Mouse (Mus musculus): ENCODE measurements around the gene Leng8.

Leng8 gene

DNA sequence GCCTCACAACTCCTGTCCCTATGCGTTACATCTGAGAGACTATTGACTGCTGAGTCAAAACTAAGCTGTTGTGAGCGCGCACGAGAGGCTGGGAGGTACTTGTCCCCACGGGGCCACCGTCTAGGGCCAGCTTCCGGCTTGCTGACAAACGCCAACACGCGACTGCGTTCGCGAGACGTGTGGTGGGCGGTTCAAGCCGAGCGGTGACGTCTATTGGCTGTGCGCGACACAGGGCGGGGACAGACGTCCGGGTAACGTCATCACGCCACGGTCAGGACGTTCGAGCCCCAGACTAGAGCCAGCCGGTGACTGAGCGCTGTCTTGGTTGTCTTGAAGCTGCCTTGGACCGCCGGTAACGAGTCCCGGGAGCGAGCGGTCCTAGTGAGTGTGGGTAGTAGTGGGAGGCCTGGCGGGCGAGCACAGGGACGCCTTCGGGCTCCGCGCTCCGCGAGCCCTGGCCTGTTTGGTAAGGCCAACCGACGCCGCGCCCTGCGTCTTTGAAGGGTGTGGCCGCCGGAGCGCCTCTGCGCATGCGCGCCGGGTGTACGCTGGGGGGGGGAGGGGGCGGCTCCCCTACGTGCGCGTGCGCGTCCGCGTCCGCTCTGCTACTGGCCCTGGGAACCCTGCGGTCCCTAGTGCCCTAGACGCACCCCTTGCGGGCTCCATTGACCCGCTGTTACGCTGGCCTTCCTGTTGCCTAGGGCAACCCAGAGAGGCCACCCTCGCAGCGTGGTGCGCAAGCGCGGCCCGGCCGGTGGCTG, at the start of gene Leng8:
Leng8 (plus strand) TSS at position 269 of the 761 bp plus-strand sequence.
- DNase-seq (ENCODE audit: low read depth, low spot score) = peak; percentile 98

GRCm38 (mm10) chr7:4087238-4087895, 49.5 kb upstream of the Leng8 start:
- no peak for DNase-seq (ENCODE audit: low read depth, low spot score)

- no peak for DNase-seq (ENCODE audit: low read depth, low spot score)
Measured at GRCm38 (mm10) chr7:4087896-4088480, 48.9 kb upstream of the Leng8 start.

GRCm38 (mm10) chr7:4088679-4089078, 48.2 kb upstream of the Leng8 start:
- no peak for DNase-seq (ENCODE audit: low read depth, low spot score)

GRCm38 (mm10) chr7:4091170-4091569, 45.7 kb upstream of the Leng8 start:
- DNase-seq (ENCODE audit: low read depth, low spot score) = peak; percentile 19

GRCm38 (mm10) chr7:4098301-4098700, 38.5 kb upstream of the Leng8 start:
- no peak for DNase-seq (ENCODE audit: low read depth, low spot score)

DNA sequence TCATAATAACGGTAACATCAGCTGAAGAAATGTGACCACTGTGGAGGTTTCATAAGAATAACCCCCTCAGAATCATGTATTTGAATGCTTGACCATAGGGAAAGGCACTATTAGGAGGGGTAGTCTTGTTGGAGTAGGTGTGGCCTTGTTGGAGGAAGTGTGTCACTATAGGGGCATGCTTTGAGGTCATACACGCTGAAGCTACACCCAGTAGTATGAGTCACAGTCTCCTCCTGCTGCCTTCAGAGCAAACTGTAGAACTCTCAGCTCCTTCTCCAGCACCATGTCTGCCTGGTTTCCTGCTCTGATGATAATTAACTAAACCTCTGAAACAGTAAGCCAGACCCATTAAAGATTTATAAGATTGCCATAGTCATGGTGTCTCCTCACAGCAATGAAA, 38.0 kb upstream of the Leng8 start:
- no peak for DNase-seq (ENCODE audit: low read depth, low spot score)

GRCm38 (mm10) chr7:4101144-4101543, 35.7 kb upstream of the Leng8 start:
- no peak for DNase-seq (ENCODE audit: low read depth, low spot score)

DNA sequence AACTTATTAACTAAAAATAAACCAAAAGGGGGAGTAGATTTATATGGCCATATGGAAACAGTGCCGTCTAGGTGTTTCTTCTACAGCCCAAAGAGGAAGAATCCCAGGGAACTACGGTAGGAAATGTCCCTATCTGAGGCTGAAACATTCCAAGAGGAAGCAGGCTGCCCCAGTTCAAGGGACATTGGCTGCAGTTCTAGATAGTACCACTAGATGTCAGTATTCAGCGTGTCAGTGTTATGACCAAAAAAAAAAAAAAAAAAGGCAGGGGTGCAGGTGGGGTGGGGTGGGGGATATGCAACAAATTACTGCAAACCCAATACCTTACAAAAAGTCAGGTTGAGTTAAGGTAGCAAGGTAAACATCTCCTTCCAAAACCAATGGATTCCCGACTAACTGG, 33.4 kb upstream of the Leng8 start:
- DNase-seq (ENCODE audit: low read depth, low spot score) = peak; percentile 64

DNA sequence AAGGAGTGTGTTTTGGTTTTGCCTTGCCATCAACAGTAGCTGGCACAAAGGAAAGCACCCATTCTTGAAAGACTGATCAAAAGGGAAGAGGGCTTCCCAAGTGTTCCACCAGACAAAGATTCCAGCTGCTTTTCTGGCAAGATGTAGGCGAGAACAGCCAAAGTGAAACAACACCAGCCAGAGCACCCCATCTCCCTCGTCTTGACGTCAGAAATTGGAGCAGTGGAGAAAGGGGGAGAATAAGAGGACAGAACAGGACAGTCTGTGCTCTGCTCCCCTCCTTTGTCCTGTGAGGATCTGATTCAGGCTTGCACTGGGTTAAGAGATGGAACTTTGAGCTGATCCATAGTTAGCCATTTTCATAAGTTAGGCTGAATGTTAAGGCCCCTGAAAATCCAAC, 25.1 kb upstream of the Leng8 start:
- DNase-seq (ENCODE audit: low read depth, low spot score) = no peak

GRCm38 (mm10) chr7:4117050-4117814, 19.6 kb upstream of the Leng8 start:
- DNase-seq (ENCODE audit: low read depth, low spot score) = no peak

DNA sequence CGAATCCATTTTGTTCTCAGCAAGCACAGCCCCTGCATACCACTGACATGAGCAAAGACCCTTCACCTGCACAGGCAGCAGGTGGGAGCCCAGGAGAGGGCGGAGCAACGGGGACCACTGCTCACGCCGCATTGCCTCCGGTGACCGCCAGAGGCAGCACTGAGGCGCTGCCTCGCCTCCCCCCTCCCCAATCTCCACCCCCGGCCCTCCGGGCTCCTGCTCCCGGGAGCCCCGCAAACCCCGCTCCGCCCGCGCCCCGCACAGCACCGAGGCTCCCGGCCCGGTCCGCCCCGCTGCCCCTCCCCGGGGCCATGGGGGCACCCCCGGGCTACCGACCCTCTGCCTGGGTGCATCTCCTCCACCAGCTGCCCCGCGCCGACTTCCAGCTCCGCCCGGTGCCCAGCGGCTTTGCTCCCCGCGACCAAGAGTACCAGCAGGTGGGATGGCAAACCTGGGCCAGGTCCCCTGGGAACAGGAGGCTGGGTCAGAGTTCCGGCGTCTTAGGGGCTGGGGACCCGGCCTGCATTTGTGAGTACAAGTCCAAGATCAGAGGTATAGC, 17.4 kb upstream of the Leng8 start, which contains the start of gene Ttyh1:
Ttyh1 (plus strand) TSS at position 65 of the 559 bp plus-strand sequence.
- peak; percentile 60 for DNase-seq (ENCODE audit: low read depth, low spot score)

DNA sequence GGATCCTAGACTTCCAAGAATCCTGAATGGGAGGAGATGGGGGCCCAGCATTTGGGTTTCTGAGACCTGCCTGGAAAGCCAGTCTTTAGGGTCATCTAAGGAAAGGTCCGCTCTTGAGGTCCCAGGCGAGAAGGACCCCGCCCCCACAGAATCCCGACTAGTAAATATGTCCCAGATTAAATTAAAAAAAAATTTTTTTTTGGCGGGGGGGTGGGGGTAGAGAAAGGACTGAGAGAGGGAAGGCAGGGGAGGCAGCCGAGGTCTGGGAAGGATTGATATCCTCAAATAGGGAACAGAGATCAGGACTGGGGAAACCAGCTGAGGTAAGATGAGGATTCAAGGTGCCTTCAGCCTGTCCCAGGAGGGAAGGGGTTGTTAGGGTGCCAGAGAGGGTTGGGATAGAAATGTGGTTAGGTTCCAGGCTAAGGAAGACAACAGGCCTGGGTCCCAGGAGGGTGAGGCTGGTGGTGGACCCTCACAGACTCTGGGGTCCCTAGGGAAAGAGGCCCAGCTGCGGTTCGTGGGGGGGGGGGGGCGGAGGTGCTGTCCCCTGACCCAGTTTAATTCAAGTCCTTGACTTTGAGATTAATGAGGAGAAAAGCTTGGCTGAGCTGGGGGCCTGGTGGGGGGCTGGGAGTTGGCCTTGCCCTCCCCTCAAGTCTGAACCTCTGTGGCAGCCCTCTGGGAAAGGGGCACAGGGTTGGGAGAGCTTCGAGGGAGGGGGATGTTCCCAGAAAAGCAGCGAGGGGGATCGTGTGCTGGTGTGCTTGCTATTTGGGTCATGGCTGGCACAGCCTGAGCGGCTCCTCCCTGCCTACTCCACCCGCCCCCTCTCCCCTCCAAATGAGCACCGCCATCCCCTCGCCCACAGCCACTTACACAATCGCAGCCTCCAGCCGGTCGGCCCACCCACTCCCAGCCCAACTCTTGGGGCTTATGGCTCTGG, 16.6 kb upstream of the Leng8 start:
- DNase-seq (ENCODE audit: low read depth, low spot score) = no peak

GRCm38 (mm10) chr7:4122076-4122768, 14.6 kb upstream of the Leng8 start:
- no peak for DNase-seq (ENCODE audit: low read depth, low spot score)

GRCm38 (mm10) chr7:4122783-4123182, 14.1 kb upstream of the Leng8 start:
- no peak for DNase-seq (ENCODE audit: low read depth, low spot score)

DNA sequence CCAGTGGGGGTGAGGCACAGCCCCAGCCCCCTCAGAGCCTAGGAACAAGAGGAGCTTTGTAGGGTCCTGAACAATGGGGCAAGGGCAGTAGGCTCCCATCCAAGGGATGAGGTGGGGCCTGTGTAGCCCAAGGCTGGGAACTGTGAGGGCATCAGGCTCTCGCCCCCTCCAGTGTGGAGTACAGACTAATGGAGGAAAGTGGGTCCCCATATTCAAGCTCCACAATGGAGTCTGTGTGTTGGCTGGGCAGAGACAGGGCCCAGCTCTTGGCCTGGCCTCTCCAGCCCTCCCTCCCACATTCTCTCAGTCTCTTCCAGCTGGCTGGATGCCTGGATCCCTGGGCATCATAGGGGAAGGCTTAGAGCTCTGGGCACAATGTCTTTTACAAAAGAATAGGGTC, 13.1 kb upstream of the Leng8 start:
- peak; percentile 38 for DNase-seq (ENCODE audit: low read depth, low spot score)

DNA sequence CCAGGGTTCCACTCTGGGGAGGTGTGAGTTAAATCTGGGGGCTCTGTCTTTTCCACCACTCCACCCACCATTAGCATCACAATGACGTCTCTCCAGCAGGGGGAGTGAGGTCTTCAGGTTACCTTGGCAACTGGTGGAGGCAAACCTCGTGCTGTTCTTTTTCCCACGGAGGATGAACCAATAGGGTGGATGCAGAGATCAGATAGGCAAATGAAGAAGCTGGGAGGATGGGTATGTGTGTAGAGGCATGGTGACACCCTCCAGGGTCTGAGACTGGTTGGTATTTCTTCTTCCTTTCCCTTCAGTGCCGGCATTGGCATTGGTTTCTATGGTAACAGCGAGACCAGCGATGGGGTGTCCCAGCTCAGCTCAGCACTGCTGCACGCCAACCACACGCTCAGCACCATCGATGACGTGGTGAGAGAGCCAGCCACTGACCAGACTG, 12.5 kb upstream of the Leng8 start:
- DNase-seq (ENCODE audit: low read depth, low spot score) = peak; percentile 85

DNA sequence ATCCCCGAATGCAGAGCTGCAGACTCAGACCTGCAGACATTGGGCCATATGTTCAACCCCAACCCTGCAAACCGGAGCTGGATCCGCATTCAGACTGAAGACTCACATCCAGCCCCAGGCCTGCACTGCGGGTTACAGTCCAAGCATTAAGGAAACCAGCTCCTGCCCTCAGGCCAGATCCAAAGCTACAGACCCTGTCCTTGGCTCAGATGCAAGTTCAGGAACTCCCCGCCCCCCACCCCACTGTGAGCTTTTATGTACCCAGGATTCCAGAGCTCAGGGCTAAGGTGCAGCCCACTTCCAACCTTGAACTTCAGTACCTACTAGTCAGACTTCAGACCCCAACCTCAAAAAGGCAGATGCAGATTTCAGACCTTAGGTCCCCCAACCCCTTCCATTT, 12.0 kb upstream of the Leng8 start:
- DNase-seq (ENCODE audit: low read depth, low spot score) = no peak

DNA sequence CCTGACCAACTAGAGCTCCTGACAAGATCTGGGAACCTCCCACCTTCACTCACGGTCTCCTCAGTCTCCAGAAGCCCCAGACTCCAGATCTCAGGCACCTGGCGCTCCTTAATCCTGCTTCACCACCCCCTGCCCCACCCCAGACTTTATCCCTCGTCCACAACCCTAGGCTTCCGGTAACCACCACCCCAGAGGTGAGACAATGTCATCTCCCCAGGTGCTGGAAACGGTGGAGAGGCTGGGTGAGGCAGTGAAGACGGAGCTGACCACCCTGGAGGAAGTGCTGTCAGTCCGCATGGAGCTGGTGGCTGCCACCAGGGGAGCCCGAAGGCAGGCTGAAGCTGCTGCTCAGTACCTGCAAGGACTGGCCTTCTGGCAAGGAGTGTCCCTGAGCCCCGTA, 11.5 kb upstream of the Leng8 start:
- DNase-seq (ENCODE audit: low read depth, low spot score) = no peak
